Mouse (Mus musculus) stomach, embryonic 16.5 days (tissue): ENCODE measurements around the gene Dusp2. TPM values are rescaled to one million over a fixed set of nuclear protein-coding genes. Genes with fewer than 3 reads are reported as not detected.

ENCODE experiments used
- ATAC-seq: fragments of 200-750 bp; cut with Nextera tagmentation; 2 replicates; pipeline ENCODE4 v1.8.0; 2017; ENCODE audit warnings: moderate number of reproducible peaks, moderate TSS enrichment; ENCODE audit not compliant: insufficient read depth, low FRiP score
- H3K27ac ChIP-seq: fragments of 300-500 bp; sonication (generic); 2 replicates; pipeline ENCODE4 v1.5.1; 2014; ENCODE audit warnings: low read length
- H3K27me3 ChIP-seq: fragments of 300-500 bp; sonication (generic); 2 replicates; pipeline ENCODE4 v1.6.1; 2014; ENCODE audit warnings: low read length, control low read depth, mixed read lengths; ENCODE audit not compliant: control insufficient read depth, insufficient read depth
- H3K36me3 ChIP-seq: fragments of 300-500 bp; sonication (generic); 2 replicates; pipeline ENCODE4 v1.6.1; 2014; ENCODE audit warnings: low read length; ENCODE audit not compliant: control insufficient read depth, insufficient read depth
- H3K4me1 ChIP-seq: fragments of 300-500 bp; sonication (generic); 2 replicates; pipeline ENCODE4 v1.6.1; 2014; ENCODE audit warnings: low read length, control low read depth, mixed read lengths; ENCODE audit not compliant: control insufficient read depth, insufficient read depth
- H3K4me2 ChIP-seq: fragments of 300-500 bp; sonication (generic); 2 replicates; pipeline ENCODE4 v1.6.1; 2014; ENCODE audit warnings: low read depth, low read length, mixed read lengths
- H3K4me3 ChIP-seq: fragments of 300-500 bp; sonication (generic); replicated peaks from 2 replicates; pipeline ENCODE4 v1.5.1; 2014; ENCODE audit warnings: mild to moderate bottlenecking, low read length
- H3K9ac ChIP-seq: fragments of 300-500 bp; sonication (generic); 2 replicates; pipeline ENCODE4 v1.6.1; 2014; ENCODE audit warnings: low read length
- H3K9me3 ChIP-seq: fragments of 300-500 bp; sonication (generic); replicated peaks from 2 replicates; pipeline ENCODE4 v1.6.1; 2016; ENCODE audit warnings: low read length, control low read depth; ENCODE audit not compliant: control insufficient read depth
- WGBS: fragments of 180-500 bp; shearing (Covaris S2); extraction: QIAGEN DNeasy Blood & Tissue Kit; methylation state at CpG from one replicate; pipeline ENCODE4 v1.1.7; 2014; 5-methylcytosine and 5-hydroxymethylcytosine counted together
- polyA plus RNA-seq: library from polyadenylated mRNA; unstranded; fragments of >200 nt; fragmentation: Nextera tagmentation; extraction: Ambion mirVana; gene quantifications from 2 replicates; pipeline ENCODE4 v1.2.1, GENCODE M21; 2015

Gene Dusp2
- polyA plus RNA-seq, 1 experiment from 2014 or later: 2.9 TPM

- Histone ChIP-seq H3K4me3 (no peak overlapping the region), H3K9me3 (no peaks in the 10 kb centered on the region), H3K4me2 (no peak overlapping the region), H3K27me3 (peaks cover 20% of the 10 kb centered on the region), H3K4me1 (peaks cover 4% of the 10 kb centered on the region; the same call in 1 of the 2 replicates), H3K9ac (no peak overlapping the region), H3K27ac (no peak overlapping the region), H3K36me3 (no peaks in the 10 kb centered on the region)
- ATAC-seq: no peak
- WGBS: 60% methylated on average over 5 of the region's 5 CpGs
Observed at GRCm38 (mm10) chr2:127333945-127334603, 1.9 kb upstream of the Dusp2 start.

GRCm38 (mm10) chr2:127335078-127335541, 849 bp upstream of the Dusp2 start:
- H3K27ac ChIP-seq: no peak overlapping the region
- 44% methylated on average over 11 of the region's 11 CpGs for WGBS
- no peaks in the 10 kb centered on the region for H3K36me3 ChIP-seq
- H3K9ac ChIP-seq: no peak overlapping the region
- ATAC-seq: no peak
- H3K9me3 ChIP-seq: no peaks in the 10 kb centered on the region
- no peak overlapping the region for H3K4me3 ChIP-seq
- peak overlapping the region; percentile 93 for H3K4me2 ChIP-seq
- H3K27me3 ChIP-seq: peaks cover 20% of the 10 kb centered on the region
- peaks cover 4% of the 10 kb centered on the region; the same call in 1 of the 2 replicates for H3K4me1 ChIP-seq

GRCm38 (mm10) chr2:127336497-127336832, 506 bp downstream of the Dusp2 start:
- H3K36me3 ChIP-seq: no peaks in the 10 kb centered on the region
- WGBS: 3% methylated on average over 31 of the region's 33 CpGs
- H3K9ac ChIP-seq: peak overlapping the region; percentile 70
- H3K4me2 ChIP-seq: peak overlapping the region; percentile 93
- no peak for ATAC-seq
- H3K4me1 ChIP-seq: peaks cover 4% of the 10 kb centered on the region; the same call in 1 of the 2 replicates
- peaks cover 20% of the 10 kb centered on the region for H3K27me3 ChIP-seq
- no peak overlapping the region; the same call in 1 of the 2 replicates for H3K27ac ChIP-seq
- no peaks in the 10 kb centered on the region for H3K9me3 ChIP-seq
- peak overlapping the region; percentile 58 for H3K4me3 ChIP-seq

- ATAC-seq: no peak
- peaks cover 4% of the 10 kb centered on the region; the same call in 1 of the 2 replicates for H3K4me1 ChIP-seq
- no peaks in the 10 kb centered on the region for H3K9me3 ChIP-seq
- H3K27me3 ChIP-seq: peaks cover 20% of the 10 kb centered on the region
- peak overlapping the region; percentile 93 for H3K4me2 ChIP-seq
- 47% methylated on average over 5 of the region's 5 CpGs for WGBS
- H3K9ac ChIP-seq: peak overlapping the region; percentile 70; the same call in 1 of the 2 replicates
- H3K36me3 ChIP-seq: no peaks in the 10 kb centered on the region
- H3K27ac ChIP-seq: no peak overlapping the region
- peak overlapping the region; percentile 58 for H3K4me3 ChIP-seq
Observed at GRCm38 (mm10) chr2:127336885-127337284, 926 bp downstream of the Dusp2 start.

- Histone ChIP-seq H3K9ac (no peak overlapping the region), H3K36me3 (no peaks in the 10 kb centered on the region), H3K27me3 (peaks cover 20% of the 10 kb centered on the region), H3K27ac (no peak overlapping the region), H3K4me1 (peaks cover 4% of the 10 kb centered on the region; the same call in 1 of the 2 replicates), H3K9me3 (no peaks in the 10 kb centered on the region), H3K4me2 (0 out of 2 replicates have a peak overlapping the region, but pooled peaks have one; percentile 93), H3K4me3 (peak overlapping the region; percentile 58)
- WGBS: 64% methylated on average over 11 of the region's 11 CpGs
- ATAC-seq: no peak
Observed at GRCm38 (mm10) chr2:127337531-127337930, 1.6 kb downstream of the Dusp2 start.

- WGBS: 46% methylated on average over 7 of the region's 7 CpGs
- Histone ChIP-seq H3K4me1 (peaks cover 4% of the 10 kb centered on the region; the same call in 1 of the 2 replicates), H3K36me3 (no peaks in the 10 kb centered on the region), H3K27ac (no peak overlapping the region), H3K9ac (no peak overlapping the region), H3K4me3 (no peak overlapping the region), H3K27me3 (peaks cover 20% of the 10 kb centered on the region), H3K9me3 (no peaks in the 10 kb centered on the region), H3K4me2 (no peak overlapping the region)
- ATAC-seq: no peak
Observed at GRCm38 (mm10) chr2:127338012-127338411, 2.1 kb downstream of the Dusp2 start.

GRCm38 (mm10) chr2:127338416-127338815, 2.5 kb downstream of the Dusp2 start, which contains the start of gene Astl:
Gene Astl, plus strand, starts transcription at chr2:127338639.
- 72% methylated on average over 4 of the region's 4 CpGs for WGBS
- no peaks in the 10 kb centered on the region for H3K36me3 ChIP-seq
- H3K9me3 ChIP-seq: no peaks in the 10 kb centered on the region
- peaks cover 4% of the 10 kb centered on the region; the same call in 1 of the 2 replicates for H3K4me1 ChIP-seq
- ATAC-seq: no peak
- peaks cover 20% of the 10 kb centered on the region for H3K27me3 ChIP-seq
- no peak within 1 kb of the TSS for H3K4me3 ChIP-seq
- H3K27ac ChIP-seq: no peak within 1 kb of the TSS
- H3K9ac ChIP-seq: no peak within 1 kb of the TSS
- 0 out of 2 replicates have a peak within 1 kb of the TSS, but pooled peaks have one; percentile 93 for H3K4me2 ChIP-seq

GRCm38 (mm10) chr2:127338833-127339232, 2.9 kb downstream of the Dusp2 start:
- Histone ChIP-seq H3K4me3 (no peak overlapping the region), H3K36me3 (no peaks in the 10 kb centered on the region), H3K27me3 (peaks cover 20% of the 10 kb centered on the region), H3K9ac (no peak overlapping the region), H3K4me2 (no peak overlapping the region), H3K27ac (no peak overlapping the region), H3K9me3 (no peaks in the 10 kb centered on the region), H3K4me1 (peaks cover 4% of the 10 kb centered on the region; the same call in 1 of the 2 replicates)
- 67% methylated on average over 4 of the region's 4 CpGs for whole genome bisulfite sequencing
- no peak for ATAC-seq

- Histone ChIP-seq H3K4me3 (no peak overlapping the region), H3K9me3 (no peaks in the 10 kb centered on the region), H3K4me1 (peaks cover 4% of the 10 kb centered on the region; the same call in 1 of the 2 replicates), H3K9ac (no peak overlapping the region), H3K27me3 (peaks cover 20% of the 10 kb centered on the region), H3K27ac (no peak overlapping the region), H3K4me2 (no peak overlapping the region), H3K36me3 (no peaks in the 10 kb centered on the region)
- ATAC-seq: no peak
- WGBS: 74% methylated on average over 6 of the region's 6 CpGs
Observed at GRCm38 (mm10) chr2:127339262-127339661, 3.3 kb downstream of the Dusp2 start.
